Mouse (Mus musculus) midbrain, postnatal 0 days (tissue): ENCODE data around the gene Ephb6. TPM values are rescaled to one million over a fixed set of nuclear protein-coding genes. Genes with fewer than 3 reads are reported as not detected.

Experiments used
- ATAC-seq: fragments of 200-750 bp; cut with Nextera tagmentation; 2 replicates; pipeline ENCODE4 v1.8.0; 2017; ENCODE audit warnings: moderate number of reproducible peaks, mild to moderate bottlenecking, moderate TSS enrichment, moderate library complexity; ENCODE audit not compliant: low FRiP score
- DNase-seq: peaks from one replicate; pipeline ENCODE4 v3.0.0-alpha.2; 2015; ENCODE audit warnings: low spot score
- H3K27ac ChIP-seq: fragments of 300-500 bp; sonication (generic); 2 replicates; pipeline ENCODE4 v1.5.1; 2014; ENCODE audit warnings: low read depth, mild to moderate bottlenecking, low read length, mixed read lengths
- H3K27me3 ChIP-seq: fragments of 300-500 bp; sonication (generic); 2 replicates; pipeline ENCODE4 v1.6.1; 2014; ENCODE audit warnings: low read length, control low read depth, mixed read lengths; ENCODE audit not compliant: insufficient read depth
- H3K36me3 ChIP-seq: fragments of 300-500 bp; sonication (generic); 2 replicates; pipeline ENCODE4 v1.6.1; 2014; ENCODE audit warnings: low read length, control low read depth, mixed read lengths; ENCODE audit not compliant: insufficient read depth
- H3K4me1 ChIP-seq: fragments of 300-500 bp; sonication (generic); 2 replicates; pipeline ENCODE4 v1.6.1; 2014; ENCODE audit warnings: mild to moderate bottlenecking, control low read depth, antibody characterized with exemption, low read length, mixed read lengths; ENCODE audit not compliant: insufficient read depth
- H3K4me2 ChIP-seq: fragments of 300-500 bp; sonication (generic); 2 replicates; pipeline ENCODE4 v1.6.1; 2014; ENCODE audit warnings: low read depth, mild to moderate bottlenecking, low read length, mixed read lengths; ENCODE audit not compliant: poor library complexity, severe bottlenecking
- H3K4me3 ChIP-seq: fragments of 300-500 bp; sonication (generic); 2 replicates; pipeline ENCODE4 v1.5.1; 2014; ENCODE audit warnings: low read depth, mild to moderate bottlenecking, low read length, moderate library complexity
- H3K9ac ChIP-seq: fragments of 300-500 bp; sonication (generic); replicated peaks from 2 replicates; pipeline ENCODE4 v1.6.1; 2014; ENCODE audit warnings: mild to moderate bottlenecking, low read length, moderate library complexity, mixed read lengths; ENCODE audit not compliant: poor library complexity, severe bottlenecking
- H3K9me3 ChIP-seq: fragments of 300-500 bp; sonication (generic); 2 replicates; pipeline ENCODE4 v1.6.1; 2016; ENCODE audit warnings: low read length, control low read depth
- CTCF ChIP-seq: IDR thresholded peaks from 2 replicates; pipeline ENCODE4 v1.5.1; 2016; ENCODE audit warnings: antibody characterized with exemption, mild to moderate bottlenecking
- WGBS: fragments of 180-500 bp; shearing (Covaris S2); extraction: QIAGEN DNeasy Blood & Tissue Kit; methylation state at CpG from one replicate; pipeline ENCODE4 v1.1.7; 2014; 5-methylcytosine and 5-hydroxymethylcytosine counted together
- polyA plus RNA-seq: library from polyadenylated mRNA; unstranded; fragments of >200 nt; fragmentation: Nextera tagmentation; extraction: Ambion mirVana; gene quantifications from 2 replicates; pipeline ENCODE4 v1.2.1, GENCODE M21; 2015
- total RNA-seq: library from RNA; depleted of rRNA; stranded (reverse); fragments of >200 nt; gene quantifications from 2 replicates; pipeline ENCODE4 v1.2.3, GENCODE M21; 2014

Gene Ephb6
- total and polyA plus RNA-seq, 2 experiments from 2014 or later = 32.0 to 70.3 TPM

- peaks cover 17% of the 10 kb centered on the region; the same call in 1 of the 2 replicates for H3K4me1 ChIP-seq
- peak overlapping the region; percentile 93 for H3K4me2 ChIP-seq
- no peak overlapping the region for H3K27ac ChIP-seq
- ATAC-seq (no peak), DNase-seq (no peak)
- no peaks in the 10 kb centered on the region for H3K27me3 ChIP-seq
- H3K9ac ChIP-seq = peak overlapping the region; percentile 33; the same call in 1 of the 2 replicates
- H3K36me3 ChIP-seq = no peaks in the 10 kb centered on the region
- no peak for TF ChIP-seq CTCF
- no peaks in the 10 kb centered on the region for H3K9me3 ChIP-seq
- 0 out of 2 replicates have a peak overlapping the region, but pooled peaks have one; percentile 8 for H3K4me3 ChIP-seq
- WGBS = 53% methylated on average over 5 of the region's 5 CpGs
These were observed 2.4 kb downstream of the Ephb6 start for GRCm38 (mm10) chr6:41607637-41608036.

GRCm38 (mm10) chr6:41620173-41620798, 15.0 kb downstream of the Ephb6 start:
- DNase-seq = no peak
- WGBS = 94% methylated on average over 9 of the region's 9 CpGs
- H3K27me3 ChIP-seq = no peaks in the 10 kb centered on the region
- no peak for TF ChIP-seq CTCF
- H3K9me3 ChIP-seq = no peaks in the 10 kb centered on the region
- ATAC-seq = no peak
- no peak overlapping the region for H3K27ac ChIP-seq
- peaks cover 39% of the 10 kb centered on the region for H3K36me3 ChIP-seq
- H3K4me3 ChIP-seq = no peak overlapping the region
- no peak overlapping the region for H3K9ac ChIP-seq
- no peaks in the 10 kb centered on the region for H3K4me1 ChIP-seq
- no peak overlapping the region for H3K4me2 ChIP-seq

GRCm38 (mm10) chr6:41621241-41621990, 16.1 kb downstream of the Ephb6 start:
- Histone ChIP-seq H3K27me3 (no peaks in the 10 kb centered on the region), H3K9me3 (no peaks in the 10 kb centered on the region), H3K4me2 (no peak overlapping the region), H3K36me3 (peaks cover 28% of the 10 kb centered on the region), H3K9ac (no peak overlapping the region), H3K4me3 (no peak overlapping the region), H3K27ac (no peak overlapping the region), H3K4me1 (no peaks in the 10 kb centered on the region)
- ATAC-seq (no peak), DNase-seq (no peak)
- TF ChIP-seq CTCF = no peak
- WGBS = 93% methylated on average over 12 of the region's 12 CpGs

GRCm38 (mm10) chr6:41622661-41623060, 17.4 kb downstream of the Ephb6 start:
- no peak overlapping the region for H3K4me2 ChIP-seq
- H3K9ac ChIP-seq = no peak overlapping the region
- no peak overlapping the region for H3K4me3 ChIP-seq
- peak; percentile 73 for TF ChIP-seq CTCF
- no peaks in the 10 kb centered on the region for H3K27me3 ChIP-seq
- peaks cover 26% of the 10 kb centered on the region for H3K36me3 ChIP-seq
- ATAC-seq (no peak), DNase-seq (peak; percentile 41)
- no peaks in the 10 kb centered on the region for H3K4me1 ChIP-seq
- WGBS = 65% methylated on average over 9 of the region's 9 CpGs
- no peaks in the 10 kb centered on the region for H3K9me3 ChIP-seq
- H3K27ac ChIP-seq = no peak overlapping the region

- H3K4me1 ChIP-seq = no peaks in the 10 kb centered on the region
- WGBS = 77% methylated on average over 1 of the region's 1 CpGs
- no peak for TF ChIP-seq CTCF
- H3K36me3 ChIP-seq = no peaks in the 10 kb centered on the region
- DNase-seq = no peak
- H3K27me3 ChIP-seq = no peaks in the 10 kb centered on the region
- H3K9ac ChIP-seq = no peak overlapping the region
- H3K27ac ChIP-seq = no peak overlapping the region
- H3K9me3 ChIP-seq = no peaks in the 10 kb centered on the region
- H3K4me3 ChIP-seq = no peak overlapping the region
- no peak for ATAC-seq
- H3K4me2 ChIP-seq = no peak overlapping the region
These were observed 22.9 kb downstream of the Ephb6 start for GRCm38 (mm10) chr6:41628180-41628579.

- H3K4me3 ChIP-seq = no peak overlapping the region
- H3K36me3 ChIP-seq = no peaks in the 10 kb centered on the region
- DNase-seq (no peak), ATAC-seq (no peak)
- H3K9me3 ChIP-seq = no peaks in the 10 kb centered on the region
- H3K4me2 ChIP-seq = no peak overlapping the region
- H3K4me1 ChIP-seq = no peaks in the 10 kb centered on the region
- no peaks in the 10 kb centered on the region for H3K27me3 ChIP-seq
- TF ChIP-seq CTCF = peak; percentile 60
- no peak overlapping the region for H3K27ac ChIP-seq
- WGBS = 74% methylated on average over 2 of the region's 2 CpGs
- H3K9ac ChIP-seq = no peak overlapping the region
These were observed 25.5 kb downstream of the Ephb6 start for GRCm38 (mm10) chr6:41630791-41631190.
